Mouse (Mus musculus): ENCODE results near the gene Rps6ka1.

Rps6ka1 gene

GRCm38 (mm10) chr4:133817356-133817755, 70.2 kb downstream of the Rps6ka1 start:
- DNase-seq: no peak

- no peak for DNase-seq
Measured at GRCm38 (mm10) chr4:133816504-133816875, 71.1 kb downstream of the Rps6ka1 start.

GRCm38 (mm10) chr4:133815635-133816503, 71.7 kb downstream of the Rps6ka1 start:
- DNase-seq: peak; percentile 49

GRCm38 (mm10) chr4:133814804-133815515, 72.6 kb downstream of the Rps6ka1 start:
- DNase-seq: peak; percentile 44

GRCm38 (mm10) chr4:133813992-133814803, 73.4 kb downstream of the Rps6ka1 start:
- peak; percentile 89 for DNase-seq

GRCm38 (mm10) chr4:133813174-133813991, 74.2 kb downstream of the Rps6ka1 start:
- peak; percentile 98 for DNase-seq

GRCm38 (mm10) chr4:133804401-133805263, 83.0 kb downstream of the Rps6ka1 start:
- no peak for DNase-seq

GRCm38 (mm10) chr4:133800589-133800988, 87.0 kb downstream of the Rps6ka1 start:
- no peak for DNase-seq

Measured in kidney, adult 9 months (tissue).